Mouse (Mus musculus) R1 (cell line): ENCODE results near the gene Tsc2.

ENCODE experiments used
- DNase-seq: peaks from one replicate; pipeline ENCODE4 v3.0.0-alpha.2; 2018; ENCODE audit warnings: low read depth, low spot score

The Tsc2 gene

DNA sequence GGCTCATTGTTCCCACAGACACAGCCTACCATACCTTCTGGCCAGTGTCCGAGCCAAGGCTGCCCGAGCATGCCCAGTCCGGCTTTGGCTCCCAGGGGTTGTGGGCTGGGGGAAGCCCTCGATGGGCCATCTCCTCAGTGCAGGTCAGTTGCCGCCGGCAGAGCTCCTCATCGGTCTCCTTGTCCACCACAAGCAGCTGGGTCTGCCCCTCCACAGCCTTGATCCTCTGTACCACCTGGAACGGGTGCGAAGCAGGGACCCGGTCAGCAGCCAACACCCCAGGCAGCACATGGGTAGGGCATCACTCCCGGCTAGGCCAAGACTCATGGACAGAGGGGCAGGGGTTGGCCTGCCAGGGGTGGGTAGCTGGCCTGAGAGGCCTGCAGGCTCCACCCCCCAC lies 15.1 kb upstream of the Tsc2 start:
- no peak for DNase-seq

DNA sequence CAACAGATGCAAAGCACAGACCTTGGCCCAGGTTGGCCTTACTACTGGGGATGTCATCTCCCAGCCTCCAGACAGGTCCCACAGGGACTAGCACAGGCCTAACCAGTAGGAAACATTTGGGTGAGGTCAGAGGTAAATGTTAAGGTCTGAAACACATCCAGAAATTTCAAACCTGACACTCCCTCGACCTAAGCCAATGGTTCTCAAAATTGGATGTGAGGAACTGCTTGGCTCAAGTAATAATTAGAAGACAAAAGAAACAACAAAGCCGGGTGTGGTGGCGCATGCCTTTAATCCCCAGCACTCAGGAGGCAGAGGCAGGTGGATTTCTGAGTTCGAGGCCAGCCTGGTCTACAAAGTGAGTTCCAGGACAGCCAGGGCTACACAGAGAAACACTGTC lies 14.0 kb upstream of the Tsc2 start:
- DNase-seq, result peak; percentile 68

DNA sequence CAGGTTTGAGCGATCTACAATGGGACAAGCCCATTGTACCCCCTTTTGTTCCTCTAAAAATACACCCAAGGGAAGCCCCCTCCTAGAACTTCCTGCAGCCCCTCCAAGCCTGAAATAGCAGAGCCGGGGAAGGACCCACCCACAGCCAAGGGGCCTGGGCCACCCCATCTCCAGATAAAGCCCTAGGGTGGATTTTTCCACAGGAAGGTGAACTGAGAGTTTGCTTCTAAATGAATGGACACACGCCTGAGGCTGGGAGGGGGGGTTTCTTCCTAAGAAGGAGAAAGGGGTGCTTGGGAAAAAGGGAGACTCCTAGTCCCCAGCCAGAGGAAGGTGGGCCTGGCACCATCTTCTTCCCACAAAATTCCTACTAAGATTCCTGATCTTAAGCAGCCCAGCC lies 13.5 kb upstream of the Tsc2 start:
- no peak for DNase-seq

DNA sequence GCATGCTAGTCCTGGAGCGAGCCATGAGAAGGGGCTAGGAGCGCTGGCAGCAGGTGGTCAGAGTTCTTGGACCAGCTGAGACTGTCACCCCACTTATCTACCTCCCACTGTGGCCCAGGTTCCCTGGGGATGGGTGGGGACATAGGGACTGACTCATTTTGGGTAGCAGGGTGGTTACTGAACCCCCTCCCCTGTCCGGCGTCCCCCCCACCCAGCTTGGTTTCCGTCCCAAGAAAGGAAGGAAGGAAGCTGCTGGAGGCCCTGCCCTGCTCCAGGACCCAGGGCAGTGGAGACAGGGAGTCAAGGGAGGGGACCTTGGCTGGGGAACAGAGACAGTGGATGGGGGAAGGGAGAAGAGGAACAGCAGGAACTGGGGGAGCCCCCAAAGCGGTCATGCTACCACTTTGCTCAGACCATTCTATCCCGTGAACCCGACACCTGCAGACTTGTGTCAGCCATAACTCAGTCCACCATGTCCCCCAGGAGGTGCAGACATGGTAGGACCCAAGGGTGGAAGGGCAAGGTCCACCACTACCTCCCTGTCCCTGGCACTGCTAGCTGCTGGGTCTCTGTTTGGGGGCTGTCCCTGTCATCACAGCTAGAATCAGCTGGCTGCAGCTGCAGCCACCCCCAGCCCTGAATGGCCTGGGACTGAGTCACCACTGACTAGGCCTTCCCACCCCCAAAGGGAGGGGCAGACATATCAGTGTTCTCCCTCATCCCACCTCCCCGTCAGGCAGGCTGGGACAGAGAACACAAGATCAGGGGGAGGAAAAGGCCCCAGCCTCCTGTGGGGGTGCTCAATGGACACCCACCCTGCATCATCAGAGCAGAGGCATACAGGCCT lies 12.7 kb upstream of the Tsc2 start:
- no peak for DNase-seq

DNA sequence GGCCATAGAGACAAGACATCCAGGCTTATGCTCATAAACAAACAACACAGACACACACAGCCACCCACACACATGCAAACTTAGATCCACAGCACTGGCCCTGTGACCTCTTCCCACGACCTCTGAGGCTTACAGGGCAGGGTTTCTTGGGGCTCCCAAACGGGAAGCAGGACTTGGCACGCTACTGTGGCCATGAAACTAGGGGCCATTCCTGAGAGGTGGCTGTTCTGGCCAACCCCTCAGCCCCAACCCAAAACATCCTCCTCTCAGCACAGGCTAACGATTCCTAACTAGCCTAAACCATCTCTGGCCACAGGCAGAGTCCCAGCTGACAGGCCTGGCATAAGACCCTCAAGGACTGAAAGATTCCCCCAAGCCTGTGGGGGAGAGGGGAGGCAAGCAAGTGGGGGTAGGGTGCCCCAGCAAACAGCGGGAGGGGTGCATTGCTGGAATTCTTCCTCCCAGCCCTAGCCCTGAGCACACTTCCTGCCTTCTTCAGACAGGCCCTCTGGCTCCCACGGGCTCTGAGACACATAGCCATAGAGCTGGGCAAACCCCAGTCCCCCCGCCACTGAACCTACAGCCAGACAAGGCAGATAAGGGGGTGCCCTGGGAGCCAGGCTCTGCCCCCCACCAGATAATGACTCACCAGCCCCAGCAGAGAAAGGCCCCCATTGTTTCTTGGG lies 11.7 kb upstream of the Tsc2 start:
- peak; percentile 59 for DNase-seq

DNA sequence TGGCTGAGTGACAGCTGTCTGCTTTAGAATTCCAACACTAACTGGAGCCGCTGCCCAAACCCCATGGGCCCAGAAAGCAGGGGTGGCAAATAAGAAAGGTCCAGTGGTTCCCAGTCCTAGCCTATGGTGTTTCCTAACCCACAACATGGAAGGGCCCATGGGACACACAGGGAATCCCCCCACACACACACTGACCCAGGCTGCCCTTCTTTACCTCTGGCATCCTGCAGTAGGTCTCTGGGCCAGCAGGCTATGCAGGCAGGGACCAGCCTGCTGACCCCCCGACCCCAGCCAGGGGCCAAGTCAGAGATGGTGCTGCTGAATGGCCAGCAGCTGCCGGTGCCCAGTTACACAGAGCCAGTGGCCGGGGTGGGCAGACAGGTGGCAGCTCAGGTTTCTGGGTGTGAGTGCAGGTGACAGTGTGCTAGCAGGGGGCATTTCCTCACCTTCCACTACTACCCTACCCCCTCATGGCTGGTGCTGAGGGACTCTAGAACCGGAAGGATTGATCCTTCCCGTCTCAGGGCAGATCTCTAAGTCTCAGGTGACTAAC lies 10.4 kb upstream of the Tsc2 start:
- no peak for DNase-seq

DNA sequence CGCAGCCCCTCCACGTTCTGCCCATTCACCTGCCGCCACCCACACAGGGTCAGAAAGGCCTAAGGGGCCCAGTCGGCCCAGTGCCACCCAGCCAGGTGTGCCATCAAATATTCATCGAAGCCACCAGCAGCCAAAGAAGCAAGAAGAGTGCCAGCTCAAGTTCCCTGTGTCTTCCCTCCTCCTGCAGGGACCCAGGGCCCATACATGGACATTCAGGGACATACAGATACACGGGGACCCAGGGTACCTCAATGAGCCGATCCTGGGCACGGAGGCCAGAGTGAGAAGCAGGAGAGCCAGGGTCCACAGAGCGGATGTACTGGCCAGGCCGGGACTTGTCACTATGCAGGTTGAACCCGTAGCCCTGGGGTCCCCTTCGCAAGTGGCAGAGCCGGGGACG lies 9.5 kb upstream of the Tsc2 start:
- DNase-seq, result no peak

DNA sequence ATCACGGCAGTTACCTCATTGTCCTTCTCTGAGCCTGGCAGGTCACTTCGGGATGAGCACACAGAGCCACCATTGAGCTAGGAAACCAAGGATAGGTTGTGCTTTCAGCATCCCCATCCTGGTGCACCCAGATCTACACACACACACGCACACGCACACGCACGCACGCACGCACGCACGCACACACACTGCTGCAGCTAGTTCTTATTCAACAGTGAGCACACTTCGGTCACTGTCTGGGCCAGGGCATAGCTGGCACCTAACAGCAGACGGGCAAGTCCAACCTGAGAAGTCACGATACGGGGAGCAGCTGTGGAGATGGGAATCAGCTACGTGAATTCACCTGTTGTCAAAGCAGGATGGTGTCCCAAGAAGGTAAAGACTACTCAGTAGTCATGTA lies 8.2 kb upstream of the Tsc2 start:
- peak; percentile 63 for DNase-seq

DNA sequence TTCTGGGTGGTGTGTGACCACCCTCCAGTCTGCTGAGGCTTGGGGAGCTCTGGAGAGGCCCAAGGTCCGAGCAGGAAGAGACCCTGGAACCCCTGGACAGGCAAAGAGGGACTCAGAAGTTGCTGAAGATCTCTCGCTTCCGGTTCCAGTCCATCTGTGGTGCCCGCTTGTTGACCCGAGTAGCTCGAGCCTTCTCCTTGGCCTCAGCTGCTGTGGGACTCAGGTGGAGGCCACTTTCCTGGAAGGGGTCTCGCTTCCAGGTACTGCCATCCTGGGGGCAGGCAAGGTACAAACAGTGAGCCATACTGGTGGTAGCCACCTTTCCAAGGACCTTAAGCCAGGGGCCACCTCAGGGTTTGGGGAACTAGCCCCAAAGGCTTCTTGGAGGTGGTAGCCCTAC lies 7.7 kb upstream of the Tsc2 start:
- no peak for DNase-seq

DNA sequence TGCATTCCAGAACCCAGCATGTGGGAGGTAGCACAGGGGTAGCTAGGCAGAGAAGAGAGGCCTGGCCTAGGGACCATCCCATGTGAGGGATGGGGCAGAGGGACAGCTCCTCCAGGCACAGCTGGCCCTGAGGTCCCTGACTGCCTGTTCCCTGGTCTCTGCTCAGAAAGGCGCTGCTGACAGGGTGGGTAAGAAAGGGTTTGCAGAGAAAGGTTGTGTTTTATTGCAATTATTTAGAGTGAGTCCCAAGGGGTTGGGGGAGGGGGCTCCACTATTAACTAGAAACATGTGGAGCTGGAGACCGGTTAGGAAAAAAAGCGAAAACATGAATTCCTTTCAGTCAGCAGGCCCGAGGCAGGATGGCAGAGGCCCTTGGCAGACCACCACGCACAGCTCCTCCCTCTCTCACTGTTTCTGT lies 7.2 kb upstream of the Tsc2 start:
- DNase-seq, result peak; percentile 34

DNA sequence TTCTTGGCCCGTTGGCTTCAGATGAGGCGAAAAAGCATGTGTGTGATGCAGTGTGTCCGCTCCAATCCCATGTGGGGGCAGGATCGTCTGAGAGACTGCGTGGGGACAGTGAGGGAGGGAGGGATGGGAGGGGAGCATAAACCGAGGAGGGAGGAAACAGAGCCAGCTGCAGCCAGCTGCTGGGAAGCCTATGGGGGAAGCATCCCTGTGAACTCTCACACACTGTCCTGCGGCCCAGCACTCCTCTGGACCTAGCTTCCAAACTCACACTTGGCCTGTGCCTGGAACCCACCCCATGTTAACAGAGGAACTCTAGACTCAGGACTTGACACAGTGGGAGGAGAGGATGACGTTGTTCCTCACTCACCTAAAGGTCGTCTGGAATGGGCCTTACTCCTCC lies 6.4 kb upstream of the Tsc2 start:
- DNase-seq, result no peak

DNA sequence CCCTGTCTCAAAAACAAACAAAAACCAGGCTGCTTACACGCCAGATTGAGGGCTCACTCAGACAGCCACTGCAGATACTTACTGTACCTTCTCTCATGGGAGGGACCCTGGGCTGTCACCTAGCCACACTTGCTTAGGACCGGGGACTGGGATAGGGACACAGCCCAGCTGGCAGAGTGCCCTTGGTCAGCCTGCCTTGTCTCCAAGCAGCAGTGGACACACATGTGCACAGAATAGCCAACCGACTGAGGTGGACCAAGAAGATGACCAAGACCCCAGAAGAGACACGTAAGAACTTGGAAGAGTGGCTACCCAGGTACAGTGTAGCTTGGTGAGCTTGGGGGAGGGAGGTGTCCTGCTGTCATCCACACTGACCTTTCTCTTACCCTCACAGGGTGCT lies 5.8 kb upstream of the Tsc2 start:
- DNase-seq, result no peak

DNA sequence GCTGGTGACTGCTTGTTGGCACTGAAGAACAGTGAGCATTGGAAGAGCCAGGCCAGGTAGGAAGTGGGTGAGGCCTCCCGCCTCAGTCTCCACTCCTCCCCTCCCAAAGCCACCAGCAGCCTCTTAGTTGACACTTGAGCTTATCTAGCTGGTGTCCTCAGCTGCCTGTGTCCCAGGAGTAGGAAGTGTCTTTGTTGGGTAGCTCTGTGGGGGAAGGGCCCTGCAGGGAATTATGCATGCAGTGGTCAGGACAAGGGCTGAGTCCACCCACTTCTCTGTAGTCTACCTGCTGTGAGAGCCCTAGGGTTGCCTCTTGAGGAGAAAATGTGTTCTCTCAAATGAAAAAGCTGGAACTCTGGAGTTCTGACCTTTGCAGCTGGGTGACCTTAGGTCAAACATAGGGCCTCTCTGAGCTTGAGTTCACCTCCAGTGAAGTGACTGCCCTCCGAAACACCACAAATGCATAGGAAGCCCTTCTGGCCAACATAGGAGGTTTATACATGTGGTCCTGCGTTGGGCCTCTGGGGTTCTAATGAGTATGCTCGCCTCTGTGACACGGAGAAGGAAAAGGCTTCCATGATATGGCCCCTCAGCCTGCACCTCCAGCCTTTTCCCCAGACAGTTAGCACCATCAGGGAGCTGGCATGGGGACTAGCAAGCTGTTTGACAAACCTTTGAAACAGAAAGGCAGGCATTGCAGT lies 4.5 kb upstream of the Tsc2 start:
- peak; percentile 71 for DNase-seq

DNA sequence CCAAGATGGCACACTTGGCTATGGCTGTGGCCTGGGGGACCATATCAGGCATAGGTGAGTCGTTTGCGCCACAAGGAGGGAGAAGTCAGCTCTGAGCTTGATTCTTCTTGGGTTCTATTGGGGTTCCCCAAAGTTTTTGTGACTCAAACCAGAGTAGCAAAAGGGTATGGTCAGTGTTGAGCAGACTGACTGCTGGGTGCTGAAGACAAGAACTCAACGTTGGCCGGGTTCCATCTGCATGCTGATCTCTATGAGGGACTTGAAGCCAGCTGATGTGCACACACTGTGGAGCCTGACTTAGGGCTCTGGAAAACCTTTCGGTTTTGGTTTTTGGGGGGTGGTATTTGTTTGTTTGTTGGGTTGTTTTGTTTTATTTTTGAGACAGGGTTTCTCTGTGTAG lies 3.3 kb upstream of the Tsc2 start:
- no peak for DNase-seq

DNA sequence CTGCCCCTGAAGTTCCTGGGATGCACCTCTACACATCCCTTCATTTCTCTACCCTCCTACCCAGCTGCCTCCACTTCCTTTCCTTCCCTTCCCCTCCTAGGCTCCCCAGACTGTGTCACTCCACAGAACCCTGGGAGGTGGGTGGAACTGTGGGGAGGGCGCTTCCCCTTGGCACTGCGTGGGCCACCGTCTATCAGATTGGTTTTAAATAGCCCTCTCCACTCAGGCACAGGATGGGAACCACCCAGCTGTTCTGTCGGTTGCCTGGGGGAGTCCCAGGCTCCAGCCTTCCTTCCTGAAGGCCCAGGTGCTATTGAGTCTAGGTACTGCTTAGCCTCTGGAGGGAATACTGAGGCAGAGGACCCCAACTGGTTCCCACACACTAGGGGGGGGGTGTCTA lies 2.6 kb upstream of the Tsc2 start:
- DNase-seq, result no peak

DNA sequence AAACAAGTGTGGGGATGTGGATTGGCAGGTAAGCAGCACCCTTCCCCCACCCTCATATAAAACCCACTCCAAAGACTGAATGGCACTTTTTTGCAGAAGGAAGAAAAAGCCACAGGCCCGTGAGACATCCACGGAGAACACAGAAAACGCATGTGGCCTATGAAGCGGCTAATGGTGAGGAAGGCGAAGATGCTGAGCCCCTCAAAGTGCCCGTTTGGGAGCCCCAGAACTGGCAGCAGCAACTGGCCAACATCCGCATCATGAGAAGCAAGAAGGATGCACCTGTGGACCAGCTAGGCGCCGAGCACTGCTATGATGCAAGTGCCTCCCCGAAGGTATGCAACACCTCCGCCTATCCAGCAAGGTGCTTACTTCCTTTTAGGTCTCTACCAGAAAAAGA lies 1.4 kb upstream of the Tsc2 start:
- no peak for DNase-seq

DNA sequence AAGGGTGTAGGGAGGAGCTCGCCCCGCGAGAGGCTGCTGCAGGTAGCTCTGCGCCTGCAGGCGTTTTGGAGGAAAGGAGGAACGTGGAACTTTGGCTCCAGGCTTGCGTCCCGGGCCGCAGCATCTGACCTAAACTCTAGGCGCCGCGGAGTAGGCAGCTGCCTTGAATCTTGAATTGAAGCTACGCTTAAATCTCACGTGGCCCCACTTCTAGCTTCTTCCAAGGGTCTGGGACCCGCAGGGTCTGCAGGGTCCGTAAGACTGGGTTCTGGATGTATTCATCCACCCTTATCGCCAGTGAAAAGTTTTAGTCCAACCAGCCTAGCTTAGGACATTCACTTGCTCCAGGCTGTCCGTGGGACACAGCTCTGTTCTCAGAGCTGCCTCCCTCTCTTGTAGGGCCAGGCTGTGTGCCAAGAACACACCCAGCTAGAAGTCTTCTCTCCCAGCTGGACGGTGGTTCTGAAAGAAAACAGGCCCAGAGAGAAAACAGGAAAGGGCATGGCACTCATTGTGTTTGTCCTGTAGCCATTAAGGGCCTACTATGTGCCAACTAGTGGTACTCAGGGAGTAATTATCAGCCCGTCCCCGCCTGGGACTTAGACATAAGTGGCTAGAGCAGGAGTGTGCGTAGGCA lies 501 bp upstream of the Tsc2 start:
- DNase-seq, result peak; percentile 58

DNA sequence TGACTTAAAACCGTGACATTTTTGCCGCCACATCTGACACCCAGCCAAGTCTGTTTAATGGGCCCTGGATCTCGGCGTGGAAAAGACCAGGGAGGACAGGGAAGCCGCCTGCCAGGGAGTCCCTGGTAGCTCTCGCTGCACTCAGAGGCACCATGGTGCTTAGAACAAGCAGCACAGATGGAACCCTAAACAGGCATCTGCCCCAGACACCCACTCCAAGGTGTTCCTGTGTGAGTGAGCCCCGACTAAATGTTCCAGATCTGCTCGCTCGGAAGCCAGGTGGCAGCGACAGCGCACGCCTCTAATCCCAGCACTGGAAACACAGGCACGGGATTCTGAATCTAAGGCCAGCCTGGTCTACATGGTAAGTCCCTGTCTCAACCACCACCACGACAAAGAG lies 2.4 kb downstream of the Tsc2 start:
- no peak for DNase-seq

DNA sequence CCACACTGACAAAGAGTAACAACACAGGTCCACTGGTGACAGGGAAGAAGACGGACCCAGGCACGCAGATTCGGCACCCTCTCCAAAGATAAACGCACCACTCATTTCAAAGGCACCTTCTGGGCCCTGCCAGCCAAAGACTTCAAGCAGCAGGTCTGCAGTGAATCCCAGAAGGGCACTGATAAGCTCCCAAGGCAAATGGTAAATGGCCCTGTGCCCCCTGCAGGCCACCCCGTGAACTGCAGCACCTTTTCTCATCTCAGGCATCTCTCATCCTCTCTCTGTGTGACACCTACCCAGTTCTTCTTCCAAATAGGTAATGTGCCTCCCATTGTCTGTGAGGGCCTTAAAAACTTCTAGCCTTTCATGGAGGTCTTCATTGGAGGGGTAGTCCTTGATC lies 3.8 kb downstream of the Tsc2 start:
- peak; percentile 75 for DNase-seq

DNA sequence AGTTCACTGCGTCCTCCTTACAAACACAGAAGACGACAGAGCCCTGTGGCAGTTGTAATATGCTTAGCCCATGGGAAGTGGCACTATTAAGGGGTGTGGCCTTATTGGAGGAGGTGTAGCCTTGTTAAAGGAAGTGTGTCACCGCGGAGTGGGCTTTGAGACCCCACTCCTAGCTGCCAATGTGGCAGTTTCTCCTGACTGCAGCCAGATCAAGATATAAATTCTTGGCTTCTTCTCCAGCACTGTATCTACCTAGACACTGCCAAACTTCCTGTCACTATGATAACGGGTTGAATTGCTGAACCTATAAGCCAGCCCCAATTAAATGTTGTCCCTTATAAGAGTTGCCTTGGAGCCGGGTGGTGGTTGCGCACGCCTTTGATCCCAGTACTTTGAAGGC lies 7.0 kb downstream of the Tsc2 start:
- no peak for DNase-seq

DNA sequence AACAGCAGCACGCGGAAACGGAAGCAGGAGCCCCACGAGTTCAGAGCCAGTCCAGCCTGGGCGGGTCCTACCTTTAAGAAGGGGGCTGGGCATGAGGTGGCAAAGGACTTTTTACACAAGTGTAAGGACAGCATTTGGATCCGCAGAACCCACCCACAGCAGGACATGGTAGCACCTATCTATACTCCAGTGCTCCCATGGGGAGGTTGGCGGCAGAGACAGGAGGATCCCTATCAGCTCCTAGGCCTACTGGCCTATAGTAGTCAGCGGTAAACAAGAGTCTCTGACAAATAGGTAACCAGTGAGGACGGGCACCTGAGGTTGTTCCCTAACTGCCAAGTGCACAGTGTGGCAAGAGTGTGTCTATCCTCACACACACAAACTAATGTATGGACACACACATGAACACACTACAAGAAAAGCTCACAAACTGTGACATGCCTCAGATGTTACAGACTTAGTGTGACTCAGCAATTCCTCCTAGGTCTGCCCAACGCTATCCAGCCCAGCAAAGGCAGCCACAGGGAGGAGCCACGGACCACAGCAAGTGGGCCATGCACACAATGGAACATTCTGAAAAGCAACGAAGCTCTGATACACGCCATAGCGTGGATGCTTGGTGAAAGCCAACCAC lies 14.8 kb downstream of the Tsc2 start:
- DNase-seq, result peak; percentile 75
